Mouse (Mus musculus): ENCODE measurements at regions not wholly inside any gene's neighbourhood (a gene's known extent, or its start where the extent isn't known, plus 50 kb on each side); places are given as distances from the start of the nearest gene placed in this dataset.

DNA sequence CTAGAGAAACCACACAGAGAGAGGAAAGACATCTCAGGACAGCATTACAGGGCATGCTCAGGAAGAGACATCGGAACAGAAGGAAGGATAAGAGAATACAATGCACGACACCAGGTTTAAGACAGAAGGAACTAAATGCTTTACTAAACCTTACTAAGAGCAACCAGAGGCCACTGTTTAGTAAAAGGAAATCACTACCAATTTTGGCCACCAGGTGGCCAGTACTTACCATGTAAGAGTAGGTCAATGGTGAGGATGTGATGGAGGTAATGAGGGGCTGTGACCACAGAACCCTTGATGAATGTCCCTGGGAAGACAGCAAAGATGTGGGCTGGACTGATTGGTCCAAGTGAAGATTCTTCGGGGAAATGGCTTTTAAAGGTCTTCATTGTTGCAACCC lies 174.9 kb downstream of the Ly86 start:
- TF ChIP-seq POLR2A (IDR thresholded peaks at IDR 0.05; ENCODE audit: borderline replicate concordance, extremely low read depth, low read depth, low read length) (no peak), CTCF (IDR thresholded peaks at IDR 0.05; ENCODE audit: insufficient read depth, low read length) (no peak)

All from lung, adult 2 months (tissue).